Mouse (Mus musculus): ENCODE measurements around the gene Pus10.

- TF ChIP-seq CTCF (IDR thresholded peaks at IDR 0.05; ENCODE audit: borderline replicate concordance, insufficient read depth, low read depth, low read length), result no peak
- no peak for TF ChIP-seq POLR2A (IDR thresholded peaks at IDR 0.05; ENCODE audit: borderline replicate concordance, insufficient read depth, low read length)
These were observed 64.6 kb downstream of the Pus10 start for GRCm38 (mm10) chr11:23730120-23730519.

All from cerebellum, adult 2 months (tissue).